Mouse (Mus musculus): ENCODE data around the gene Paqr8.

DNA sequence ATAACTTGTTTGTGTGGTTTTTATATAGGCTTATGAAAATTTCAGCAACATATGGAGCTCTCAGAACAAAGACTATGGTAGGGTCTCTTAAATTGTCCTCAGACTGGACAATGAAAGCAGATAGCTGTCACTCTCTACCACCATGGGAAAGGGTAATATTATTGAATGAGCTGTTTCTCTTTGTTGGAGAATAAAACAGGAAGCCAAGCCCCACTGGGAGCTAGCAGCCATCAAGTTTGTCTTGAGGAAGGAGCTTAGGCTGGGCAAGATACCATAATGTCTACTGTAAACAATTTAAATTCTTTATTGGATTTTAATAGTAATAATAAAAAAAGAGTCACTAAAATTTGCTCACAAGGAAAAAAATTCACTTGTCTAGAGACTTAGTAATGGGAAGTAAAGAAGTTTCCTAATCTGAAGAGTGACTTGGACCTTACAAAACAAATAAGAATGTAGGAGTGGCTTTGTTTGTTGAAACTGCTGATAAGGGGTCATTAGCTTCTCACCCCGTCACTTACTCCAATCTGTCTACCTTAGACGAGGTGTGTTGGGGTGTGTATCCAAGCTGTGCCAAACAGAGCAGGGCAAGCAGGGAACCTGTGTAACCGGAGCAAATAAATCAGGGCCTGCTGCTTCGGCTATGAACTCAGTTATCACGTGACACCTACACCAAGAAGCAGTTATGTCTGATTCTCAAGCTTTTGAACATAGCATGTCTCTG lies 26.8 kb upstream of the Paqr8 start:
- TF ChIP-seq EP300 (IDR thresholded peaks at IDR 0.05; ENCODE audit: low read depth in 1 of 2, low read length in 2 of 2): no peak
- TF ChIP-seq POLR2A (IDR thresholded peaks at IDR 0.05; ENCODE audit: control insufficient read depth in 1 of 2, insufficient read depth in 1 of 2, low read depth in 1 of 2, low read length in 2 of 2, poor library complexity in 1 of 2): no peak
- no peak for TF ChIP-seq MEF2A (IDR thresholded peaks at IDR 0.05; ENCODE audit: extremely low read depth, insufficient replicate concordance, low read depth, low read length, poor library complexity, severe bottlenecking)
- TF ChIP-seq CTCF (IDR thresholded peaks at IDR 0.05 in 2 of 3, conservative IDR thresholded peaks at IDR 0.05 in 1 of 3; ENCODE audit: control insufficient read depth in 1 of 3, insufficient read depth in 1 of 3, low read depth in 2 of 3, low read length in 3 of 3, poor library complexity in 1 of 3, severe bottlenecking in 1 of 3): no peak
- TF ChIP-seq SMC3 (IDR thresholded peaks at IDR 0.05; ENCODE audit: low read depth, low read length): no peak
- TF ChIP-seq USF1 (IDR thresholded peaks at IDR 0.05; ENCODE audit: low read depth, low read length): no peak
- no peak for TF ChIP-seq GATA1 (IDR thresholded peaks at IDR 0.05; ENCODE audit: low read depth, low read length)
- TF ChIP-seq TCF12 (IDR thresholded peaks at IDR 0.05; ENCODE audit: low read depth, low read length): no peak
- no peak for TF ChIP-seq RAD21 (IDR thresholded peaks at IDR 0.05; ENCODE audit: low read depth, low read length)
- TF ChIP-seq TAL1 (IDR thresholded peaks at IDR 0.05; ENCODE audit: low read length): no peak
- TF ChIP-seq POLR2AphosphoS2 (IDR thresholded peaks at IDR 0.05; ENCODE audit: low read length): no peak
- no peak for TF ChIP-seq ZNF384 (IDR thresholded peaks at IDR 0.05; ENCODE audit: low read depth, low read length)
- no peak for TF ChIP-seq ZMIZ1 (IDR thresholded peaks at IDR 0.05; ENCODE audit: low read depth, low read length)
